Mouse (Mus musculus) MEL (cell line): ENCODE measurements around the gene Pigh.

Source experiments
- CTCF ChIP-seq, 3 experiments: IDR thresholded peaks in 2 of 3; conservative IDR thresholded peaks in 1 of 3; 2 replicates each; pipeline ENCODE4 v1.5.1; 2011 to 2012; ENCODE audit warnings: low read length in 3 of 3, low read depth in 2 of 3, mild to moderate bottlenecking in 2 of 3, improper control_type of control experiment in 1 of 3, inconsistent platforms in 1 of 3, mixed read lengths in 1 of 3, moderate library complexity in 1 of 3; ENCODE audit not compliant: control insufficient read depth in 1 of 3, insufficient read depth in 1 of 3, poor library complexity in 1 of 3, severe bottlenecking in 1 of 3
- EP300 ChIP-seq, 2 experiments: IDR thresholded peaks; 2 replicates each; pipeline ENCODE4 v1.6.1; 2011; ENCODE audit warnings: improper control_type of control experiment in 2 of 2, low read length in 2 of 2, low read depth in 1 of 2, mild to moderate bottlenecking in 1 of 2
- MEF2A ChIP-seq: IDR thresholded peaks from 2 replicates; pipeline ENCODE4 v1.6.1; 2014; ENCODE audit warnings: low read depth, mild to moderate bottlenecking, inconsistent platforms, low read length, improper control_type of control experiment; ENCODE audit not compliant: poor library complexity, insufficient replicate concordance, severe bottlenecking; ENCODE audit errors: extremely low read depth
- MYC ChIP-seq: IDR thresholded peaks from 2 replicates; pipeline ENCODE4 v1.6.1; 2011; ENCODE audit warnings: low read depth, mild to moderate bottlenecking, low read length, improper control_type of control experiment, moderate library complexity
- SMC3 ChIP-seq: IDR thresholded peaks from 2 replicates; pipeline ENCODE4 v1.6.1; 2011; ENCODE audit warnings: low read depth, low read length, improper control_type of control experiment
- TAL1 ChIP-seq: IDR thresholded peaks from 2 replicates; pipeline ENCODE4 v1.6.1; 2012; ENCODE audit warnings: mild to moderate bottlenecking, inconsistent platforms, low read length, moderate library complexity, mixed read lengths
- UBTF ChIP-seq: IDR thresholded peaks from 2 replicates; pipeline ENCODE4 v1.6.1; 2012; ENCODE audit warnings: low read depth, mild to moderate bottlenecking, inconsistent platforms, low read length, improper control_type of control experiment, moderate library complexity, borderline replicate concordance; ENCODE audit not compliant: insufficient read depth

GRCm38 (mm10) chr12:79131706-79132460 is 42.4 kb upstream of the Pigh start:
- TF ChIP-seq CTCF (IDR thresholded peaks at IDR 0.05 in 2 of 3, conservative IDR thresholded peaks at IDR 0.05 in 1 of 3; ENCODE audit: control insufficient read depth in 1 of 3, insufficient read depth in 1 of 3, low read depth in 2 of 3, low read length in 3 of 3, poor library complexity in 1 of 3, severe bottlenecking in 1 of 3) (no peak), MYC (no peak), UBTF (no peak), MEF2A (no peak), TAL1 (no peak), SMC3 (no peak), EP300 (IDR thresholded peaks at IDR 0.05; ENCODE audit: low read depth in 1 of 2, low read length in 2 of 2) (no peak)
